Mouse (Mus musculus): ENCODE data around the gene Matk. TPM values are rescaled to one million over a fixed set of nuclear protein-coding genes. Genes with fewer than 3 reads are reported as not detected.

The Matk gene
- total and polyA plus RNA-seq, 3 experiments, result 0.23 to 1.0 TPM; not detected in 1

DNA sequence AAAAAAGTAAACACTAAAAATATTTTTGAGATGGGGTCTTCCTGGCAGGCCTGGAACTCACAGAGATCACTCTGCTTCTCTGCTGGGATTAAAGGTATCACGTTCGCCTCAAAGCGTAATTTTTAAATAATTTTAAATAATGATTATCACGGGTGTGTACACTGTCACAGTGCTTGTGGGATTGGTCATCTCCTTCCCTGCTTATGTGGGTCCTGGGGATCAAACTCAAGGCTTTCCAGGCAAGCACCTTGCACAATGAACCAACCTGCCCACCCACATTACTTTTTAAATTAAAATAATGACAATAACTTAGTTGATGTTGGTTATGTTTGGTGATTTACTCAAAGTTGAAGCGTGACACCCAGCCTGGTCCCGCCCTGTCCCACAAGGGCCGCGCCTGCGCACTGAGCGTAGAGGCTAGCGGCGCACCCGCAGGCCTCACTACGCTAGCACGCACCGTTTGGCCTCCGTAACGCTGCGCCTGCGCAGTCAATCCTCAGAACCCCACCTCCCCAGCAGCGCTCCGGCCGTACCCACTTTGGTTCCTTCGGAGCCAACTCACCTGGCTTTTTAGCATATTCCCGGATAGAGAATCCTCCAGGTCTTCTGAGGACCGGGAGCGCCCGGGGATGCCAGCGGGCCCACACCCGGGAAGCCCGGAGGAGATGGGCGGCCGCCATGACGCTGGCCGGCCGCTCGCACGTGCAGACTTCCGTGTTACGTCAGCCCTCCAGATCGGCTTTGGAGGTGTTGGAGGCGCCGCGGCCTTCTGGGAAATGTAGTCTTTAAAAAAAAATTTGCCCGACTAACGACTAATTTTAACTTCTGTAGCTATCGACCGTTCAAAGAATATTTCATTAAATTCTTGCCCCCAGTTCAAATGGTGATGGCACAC is 13.7 kb downstream of the Matk start, which contains the start of the genes Mrpl54 and Apba3:
TSS of gene Mrpl54 (minus strand) at position 724 of the 895 bp plus-strand sequence.
TSS of gene Apba3 (plus strand) at position 750 of the 895 bp plus-strand sequence.
- H3K9ac ChIP-seq (ENCODE audit: control insufficient read depth, low read depth, low read length, poor library complexity, severe bottlenecking), result peak within 1 kb of the TSS; percentile 98
- peak within 1 kb of the TSS; percentile 93 for H3K27ac ChIP-seq (ENCODE audit: control insufficient read depth, low read depth, low read length)
- peak within 1 kb of the TSS; percentile 82 to 100 for H3K4me3 ChIP-seq (ENCODE audit: control insufficient read depth in 1 of 2, insufficient read depth in 1 of 2, low read depth in 2 of 2, low read length in 2 of 2)
- H3K27me3 ChIP-seq (ENCODE audit: control insufficient read depth in 1 of 2, insufficient read depth in 2 of 2, low read length in 2 of 2), result no peaks in the 10 kb centered on the region
- no peaks in the 10 kb centered on the region; a peak in 1 of 4 replicates for H3K36me3 ChIP-seq (ENCODE audit: control insufficient read depth in 1 of 2, insufficient read depth in 2 of 2, low read length in 2 of 2)
- peak; percentile 97 for DNase-seq (ENCODE audit: low read depth, low spot score)
- H3K79me2 ChIP-seq (ENCODE audit: control insufficient read depth, insufficient read depth, low read length, poor library complexity), result peaks cover 21% of the 10 kb centered on the region
- peaks cover 4 to 18% of the 10 kb centered on the region in 2 experiments; a peak in 3 of 4 replicates for H3K4me1 ChIP-seq (ENCODE audit: control insufficient read depth in 1 of 2, insufficient read depth in 2 of 2, low read length in 2 of 2)
- no peaks in the 10 kb centered on the region for H3K9me3 ChIP-seq (replicated peaks; ENCODE audit: insufficient read depth, low read length)
- peak; percentile 50; the same call in 1 of the 2 replicates for TF ChIP-seq TCF12 (IDR thresholded peaks at IDR 0.05; ENCODE audit: low read depth, low read length)
- no peak; the same call in 1 of the 2 replicates for TF ChIP-seq ETS1 (IDR thresholded peaks at IDR 0.05; ENCODE audit: low read depth, low read length)
- TF ChIP-seq CHD1 (IDR thresholded peaks at IDR 0.05; ENCODE audit: low read depth, low read length), result no peak
- peak; percentile 96 for TF ChIP-seq ELF1 (IDR thresholded peaks at IDR 0.05; ENCODE audit: low read depth, low read length)
- no peak for TF ChIP-seq RCOR1 (IDR thresholded peaks at IDR 0.05; ENCODE audit: low read depth, low read length)
- TF ChIP-seq CTCF (IDR thresholded peaks at IDR 0.05 in 2 of 3, conservative IDR thresholded peaks at IDR 0.05 in 1 of 3; ENCODE audit: control insufficient read depth in 1 of 3, insufficient read depth in 1 of 3, low read depth in 2 of 3, low read length in 3 of 3, poor library complexity in 1 of 3, severe bottlenecking in 1 of 3), result no peak
- TF ChIP-seq JUND (IDR thresholded peaks at IDR 0.05; ENCODE audit: low read depth, low read length), result no peak
- TF ChIP-seq USF1 (IDR thresholded peaks at IDR 0.05; ENCODE audit: low read depth, low read length), result no peak
- no peak for TF ChIP-seq RAD21 (IDR thresholded peaks at IDR 0.05; ENCODE audit: low read depth, low read length)
- peak; percentile 82; the same call in 1 of the 2 replicates for TF ChIP-seq NELFE (IDR thresholded peaks at IDR 0.05; ENCODE audit: low read depth, low read length)
- TF ChIP-seq SIN3A (IDR thresholded peaks at IDR 0.05; ENCODE audit: low read length), result peak; percentile 86
- TF ChIP-seq TBP (IDR thresholded peaks at IDR 0.05; ENCODE audit: low read depth, low read length), result peak; percentile 15; the same call in 1 of the 2 replicates
- peak; percentile 99 for TF ChIP-seq BHLHE40 (IDR thresholded peaks at IDR 0.05; ENCODE audit: borderline replicate concordance, low read depth, low read length)
- no peak for TF ChIP-seq EP300 (IDR thresholded peaks at IDR 0.05; ENCODE audit: low read depth in 1 of 2, low read length in 2 of 2)
- TF ChIP-seq HCFC1 (IDR thresholded peaks at IDR 0.05; ENCODE audit: low read depth, low read length), result peak; percentile 97
- TF ChIP-seq NRF1 (IDR thresholded peaks at IDR 0.05; ENCODE audit: insufficient read depth, low read depth, low read length, poor library complexity, severe bottlenecking), result peak; percentile 97
- no peak for TF ChIP-seq ZKSCAN1 (IDR thresholded peaks at IDR 0.05; ENCODE audit: low read depth, low read length)
- TF ChIP-seq POLR2AphosphoS5 (IDR thresholded peaks at IDR 0.05; ENCODE audit: borderline replicate concordance, low read depth, low read length), result no peak
- TF ChIP-seq MAZ (IDR thresholded peaks at IDR 0.05; ENCODE audit: low read depth, low read length), result 0 out of 2 replicates have a peak, but pooled peaks have one; percentile 46
- TF ChIP-seq USF2 (IDR thresholded peaks at IDR 0.05; ENCODE audit: borderline replicate concordance in 1 of 2, insufficient read depth in 1 of 2, low read depth in 1 of 2, low read length in 2 of 2), result no peak
- TF ChIP-seq TAL1 (IDR thresholded peaks at IDR 0.05; ENCODE audit: low read length), result no peak
- 0 out of 2 replicates have a peak, but pooled peaks have one; percentile 53 for TF ChIP-seq POLR2AphosphoS2 (IDR thresholded peaks at IDR 0.05; ENCODE audit: low read length)
- peak; percentile 78 to 83; a peak in 3 of 4 replicates for TF ChIP-seq POLR2A (IDR thresholded peaks at IDR 0.05; ENCODE audit: control insufficient read depth in 1 of 2, insufficient read depth in 1 of 2, low read depth in 1 of 2, low read length in 2 of 2, poor library complexity in 1 of 2)
- no peak for TF ChIP-seq MYB (IDR thresholded peaks at IDR 0.05; ENCODE audit: low read depth, low read length)
- TF ChIP-seq ZC3H11A (IDR thresholded peaks at IDR 0.05; ENCODE audit: low read depth, low read length), result no peak
- no peak for TF ChIP-seq E2F4 (IDR thresholded peaks at IDR 0.05; ENCODE audit: borderline replicate concordance, low read depth, low read length)
- TF ChIP-seq MXI1 (IDR thresholded peaks at IDR 0.05; ENCODE audit: low read depth, low read length), result peak; percentile 90
- peak; percentile 91 for TF ChIP-seq MAX (IDR thresholded peaks at IDR 0.05; ENCODE audit: low read length)
- TF ChIP-seq UBTF (IDR thresholded peaks at IDR 0.05; ENCODE audit: borderline replicate concordance, insufficient read depth, low read depth, low read length), result no peak
- peak; percentile 84 for TF ChIP-seq KAT2A (conservative IDR thresholded peaks at IDR 0.05; ENCODE audit: low read depth, low read length)
- no peak; the same call in 1 of the 2 replicates for TF ChIP-seq ZMIZ1 (IDR thresholded peaks at IDR 0.05; ENCODE audit: low read depth, low read length)
- peak; percentile 98 for TF ChIP-seq MYC (IDR thresholded peaks at IDR 0.05; ENCODE audit: low read depth, low read length)
- TF ChIP-seq MAFK (IDR thresholded peaks at IDR 0.05; ENCODE audit: borderline replicate concordance, low read depth, low read length), result no peak
- TF ChIP-seq GABPA (IDR thresholded peaks at IDR 0.05; ENCODE audit: low read depth, low read length), result no peak
- no peak for TF ChIP-seq CHD2 (IDR thresholded peaks at IDR 0.05; ENCODE audit: low read length)
